Mouse (Mus musculus) lung, adult 18-20 months (tissue): Measurements from ENCODE around the gene Met.
A peak's percentile ranks its signal among the peaks of the same experiment; 100 is the strongest.

Source experiments
- DNase-seq, 2 experiments: peaks; one replicate each; pipeline ENCODE4 v3.0.0; 2022; ENCODE audit warnings: mixed read lengths in 2 of 2

Gene Met

GRCm38 (mm10) chr6:17463434-17464280 lies at the start of gene Met:
TSS of gene Met (plus strand) at chr6:17463800.
- DNase-seq, result peak; percentile 73 to 82

- DNase-seq, result no peak
Observed at GRCm38 (mm10) chr6:17418226-17418625, 45.4 kb upstream of the Met start.

- no peak for DNase-seq
Observed at GRCm38 (mm10) chr6:17422432-17422831, 41.2 kb upstream of the Met start.

GRCm38 (mm10) chr6:17429041-17429440 lies 34.6 kb upstream of the Met start:
- DNase-seq, result no peak

GRCm38 (mm10) chr6:17429611-17430010 lies 34.0 kb upstream of the Met start:
- no peak for DNase-seq

- no peak for DNase-seq
Observed at GRCm38 (mm10) chr6:17443311-17443710, 20.3 kb upstream of the Met start.

GRCm38 (mm10) chr6:17451305-17451704 lies 12.3 kb upstream of the Met start:
- no peak for DNase-seq

GRCm38 (mm10) chr6:17455116-17455515 lies 8.5 kb upstream of the Met start:
- DNase-seq, result no peak

GRCm38 (mm10) chr6:17459561-17459960 lies 4.0 kb upstream of the Met start:
- DNase-seq, result no peak

- no peak for DNase-seq
Observed at GRCm38 (mm10) chr6:17461435-17461834, 2.2 kb upstream of the Met start.

GRCm38 (mm10) chr6:17464281-17465025 lies 853 bp downstream of the Met start:
- peak; percentile 18 to 47 for DNase-seq

GRCm38 (mm10) chr6:17466526-17466925 lies 2.9 kb downstream of the Met start:
- no peak for DNase-seq

GRCm38 (mm10) chr6:17468993-17469392 lies 5.4 kb downstream of the Met start:
- peak in 1 of 2 experiments; percentile 40 for DNase-seq

- no peak for DNase-seq
Observed at GRCm38 (mm10) chr6:17473128-17473527, 9.5 kb downstream of the Met start.

- no peak for DNase-seq
Observed at GRCm38 (mm10) chr6:17477823-17478222, 14.2 kb downstream of the Met start.

GRCm38 (mm10) chr6:17478252-17478651 lies 14.7 kb downstream of the Met start:
- no peak for DNase-seq

GRCm38 (mm10) chr6:17478838-17479570 lies 15.4 kb downstream of the Met start:
- no peak for DNase-seq

- DNase-seq, result peak; percentile 57 to 70
Observed at GRCm38 (mm10) chr6:17481068-17481467, 17.5 kb downstream of the Met start.

GRCm38 (mm10) chr6:17485244-17485643 lies 21.6 kb downstream of the Met start:
- no peak for DNase-seq

- DNase-seq, result no peak
Observed at GRCm38 (mm10) chr6:17485782-17486181, 22.2 kb downstream of the Met start.

- DNase-seq, result peak; percentile 29 to 34
Observed at GRCm38 (mm10) chr6:17488291-17488817, 24.8 kb downstream of the Met start.

GRCm38 (mm10) chr6:17490786-17491185 lies 27.2 kb downstream of the Met start:
- DNase-seq, result no peak

- DNase-seq, result no peak
Observed at GRCm38 (mm10) chr6:17491502-17491901, 27.9 kb downstream of the Met start.
